Mouse (Mus musculus): Measurements from ENCODE around the gene Snx12. TPM values are rescaled to one million over a fixed set of nuclear protein-coding genes. Genes with fewer than 3 reads are reported as not detected.

The Snx12 gene
- polyA plus RNA-seq (2012; rRNA removed) (37.9 and 42.1 TPM in 2 replicates), polyA plus RNA-seq (2014; fragmentation: Nextera tagmentation; extraction: Ambion mirVana) (52.8 and 56.2 TPM in 2 replicates)

- no peaks in the 10 kb centered on the region for H3K27me3 ChIP-seq (ENCODE audit: control insufficient read depth, insufficient read depth, low read length)
- 20% methylated on average over 53 of the region's 55 CpGs for WGBS
Measured at GRCm38 (mm10) chrX:101221834-101222795, at the start of gene Snx12. Gene Snx12, minus strand, starts transcription at chrX:101222563.

GRCm38 (mm10) chrX:101268755-101269124, 46.4 kb upstream of the Snx12 start, which contains the start of gene Gm20489:
Gene Gm20489, minus strand, starts transcription at chrX:101269023.
- no peaks in the 10 kb centered on the region for H3K4me1 ChIP-seq (ENCODE audit: control insufficient read depth, insufficient read depth, low read length)
- no peaks in the 10 kb centered on the region for H3K36me3 ChIP-seq (ENCODE audit: control insufficient read depth, insufficient read depth, low read length)
- ATAC-seq (ENCODE audit: low FRiP score, low read depth) = no peak
- no peak within 1 kb of the TSS for H3K4me3 ChIP-seq (replicated peaks; ENCODE audit: low read length)
- no peak within 1 kb of the TSS for H3K27ac ChIP-seq (replicated peaks; ENCODE audit: low read depth, low read length)
- no peak for DNase-seq (ENCODE audit: low spot score)
- TF ChIP-seq POLR2A (IDR thresholded peaks at IDR 0.05; ENCODE audit: borderline replicate concordance, extremely low read depth, insufficient read depth, insufficient read length) = no peak
- whole genome bisulfite sequencing = 44% methylated on average over 3 of the region's 3 CpGs
- no peak within 1 kb of the TSS for H3K4me2 ChIP-seq (replicated peaks; ENCODE audit: low read depth, low read length, severe bottlenecking)
- no peak within 1 kb of the TSS for H3K9ac ChIP-seq (ENCODE audit: low read depth, low read length, severe bottlenecking)
- H3K27me3 ChIP-seq (ENCODE audit: control insufficient read depth, insufficient read depth, low read length) = no peaks in the 10 kb centered on the region
- H3K9me3 ChIP-seq (ENCODE audit: control insufficient read depth, low read length) = no peaks in the 10 kb centered on the region

More at GRCm38 (mm10) chrX:101221834-101222795, at the start of gene Snx12:
- H3K4me2 ChIP-seq (replicated peaks; ENCODE audit: low read depth, low read length, severe bottlenecking) = peak within 1 kb of the TSS; percentile 47
- peak; percentile 96 for ATAC-seq (ENCODE audit: low FRiP score, low read depth)
- no peaks in the 10 kb centered on the region for H3K4me1 ChIP-seq (ENCODE audit: control insufficient read depth, insufficient read depth, low read length)
- H3K4me3 ChIP-seq (replicated peaks; ENCODE audit: low read length) = peak within 1 kb of the TSS; percentile 48
- H3K9ac ChIP-seq (ENCODE audit: low read depth, low read length, severe bottlenecking) = peak within 1 kb of the TSS; percentile 56
- 0 out of 2 replicates have a peak, but pooled peaks cover 4% of the 10 kb centered on the region for H3K36me3 ChIP-seq (ENCODE audit: control insufficient read depth, insufficient read depth, low read length)
- H3K9me3 ChIP-seq (ENCODE audit: control insufficient read depth, low read length) = no peaks in the 10 kb centered on the region
- no peak for TF ChIP-seq POLR2A (IDR thresholded peaks at IDR 0.05; ENCODE audit: borderline replicate concordance, extremely low read depth, insufficient read depth, insufficient read length)
- DNase-seq (ENCODE audit: low spot score) = peak; percentile 92
- H3K27ac ChIP-seq (replicated peaks; ENCODE audit: low read depth, low read length) = no peak within 1 kb of the TSS

GRCm38 (mm10) chrX:101268025-101268754, 45.8 kb upstream of the Snx12 start, which contains the start of gene Il2rg:
Gene Il2rg, minus strand, starts transcription at chrX:101268255.
- no peak within 1 kb of the TSS for H3K9ac ChIP-seq (ENCODE audit: low read depth, low read length, severe bottlenecking)
- WGBS = 64% methylated on average over 5 of the region's 5 CpGs
- ATAC-seq (ENCODE audit: low FRiP score, low read depth) (no peak), DNase-seq (ENCODE audit: low spot score) (no peak)
- H3K27me3 ChIP-seq (ENCODE audit: control insufficient read depth, insufficient read depth, low read length) = no peaks in the 10 kb centered on the region
- no peak for TF ChIP-seq POLR2A (IDR thresholded peaks at IDR 0.05; ENCODE audit: borderline replicate concordance, extremely low read depth, insufficient read depth, insufficient read length)
- no peak within 1 kb of the TSS for H3K4me2 ChIP-seq (replicated peaks; ENCODE audit: low read depth, low read length, severe bottlenecking)
- no peak within 1 kb of the TSS for H3K4me3 ChIP-seq (replicated peaks; ENCODE audit: low read length)
- no peak within 1 kb of the TSS for H3K27ac ChIP-seq (replicated peaks; ENCODE audit: low read depth, low read length)
- H3K4me1 ChIP-seq (ENCODE audit: control insufficient read depth, insufficient read depth, low read length) = no peaks in the 10 kb centered on the region
- no peaks in the 10 kb centered on the region for H3K36me3 ChIP-seq (ENCODE audit: control insufficient read depth, insufficient read depth, low read length)
- no peaks in the 10 kb centered on the region for H3K9me3 ChIP-seq (ENCODE audit: control insufficient read depth, low read length)

- TF ChIP-seq POLR2A (IDR thresholded peaks at IDR 0.05; ENCODE audit: borderline replicate concordance, extremely low read depth, insufficient read depth, insufficient read length) = no peak
- Histone ChIP-seq H3K4me1 (ENCODE audit: control insufficient read depth, insufficient read depth, low read length) (no peaks in the 10 kb centered on the region), H3K9me3 (ENCODE audit: control insufficient read depth, low read length) (no peaks in the 10 kb centered on the region), H3K36me3 (ENCODE audit: control insufficient read depth, insufficient read depth, low read length) (no peaks in the 10 kb centered on the region), H3K27ac (replicated peaks; ENCODE audit: low read depth, low read length) (no peak overlapping the region), H3K4me2 (replicated peaks; ENCODE audit: low read depth, low read length, severe bottlenecking) (no peak overlapping the region), H3K4me3 (replicated peaks; ENCODE audit: low read length) (no peak overlapping the region), H3K9ac (ENCODE audit: low read depth, low read length, severe bottlenecking) (no peak overlapping the region), H3K27me3 (ENCODE audit: control insufficient read depth, insufficient read depth, low read length) (no peaks in the 10 kb centered on the region)
- WGBS = 94% methylated on average over 6 of the region's 6 CpGs
- no peak for DNase-seq (ENCODE audit: low spot score)
- ATAC-seq (ENCODE audit: low FRiP score, low read depth) = no peak
Measured at GRCm38 (mm10) chrX:101266631-101267030, 44.3 kb upstream of the Snx12 start.

- Histone ChIP-seq H3K4me1 (ENCODE audit: control insufficient read depth, insufficient read depth, low read length) (peaks cover 8% of the 10 kb centered on the region), H3K27me3 (ENCODE audit: control insufficient read depth, insufficient read depth, low read length) (no peaks in the 10 kb centered on the region), H3K27ac (replicated peaks; ENCODE audit: low read depth, low read length) (no peak within 1 kb of the TSS), H3K4me3 (replicated peaks; ENCODE audit: low read length) (no peak within 1 kb of the TSS), H3K4me2 (replicated peaks; ENCODE audit: low read depth, low read length, severe bottlenecking) (no peak within 1 kb of the TSS), H3K36me3 (ENCODE audit: control insufficient read depth, insufficient read depth, low read length) (no peaks in the 10 kb centered on the region; the same call in 1 of the 2 replicates), H3K9ac (ENCODE audit: low read depth, low read length, severe bottlenecking) (no peak within 1 kb of the TSS), H3K9me3 (ENCODE audit: control insufficient read depth, low read length) (no peaks in the 10 kb centered on the region)
- ATAC-seq (ENCODE audit: low FRiP score, low read depth) (no peak), DNase-seq (ENCODE audit: low spot score) (no peak)
- no peak for TF ChIP-seq POLR2A (IDR thresholded peaks at IDR 0.05; ENCODE audit: borderline replicate concordance, extremely low read depth, insufficient read depth, insufficient read length)
- WGBS = 85% methylated on average over 1 of the region's 1 CpGs
Measured at GRCm38 (mm10) chrX:101263892-101264291, 41.5 kb upstream of the Snx12 start, which contains the start of gene Gm614. Gene Gm614, minus strand, starts transcription at chrX:101263992.
